Mouse (Mus musculus) thymus, adult 2 months (tissue): Measurements from ENCODE around the gene Ptprj. TPM values are rescaled to one million over a fixed set of nuclear protein-coding genes. Genes with fewer than 3 reads are reported as not detected.

Experiments
- DNase-seq: peaks from one replicate; pipeline ENCODE4 v3.0.0; 2021
- H3K27ac ChIP-seq: fragments of 200-500 bp; 2 replicates; pipeline ENCODE4 v1.5.1; 2012; ENCODE audit warnings: low read length, control low read depth; ENCODE audit not compliant: control insufficient read depth, insufficient read depth
- H3K27me3 ChIP-seq: fragments of 200-500 bp; 2 replicates; pipeline ENCODE4 v1.6.1; 2012; ENCODE audit warnings: mild to moderate bottlenecking, low read length, moderate library complexity, mixed read lengths; ENCODE audit not compliant: control insufficient read depth, insufficient read depth
- H3K36me3 ChIP-seq: fragments of 200-500 bp; 2 replicates; pipeline ENCODE4 v1.6.1; 2012; ENCODE audit warnings: mild to moderate bottlenecking, low read length, moderate library complexity; ENCODE audit not compliant: control insufficient read depth, insufficient read depth
- H3K4me1 ChIP-seq: fragments of 200-500 bp; replicated peaks from 2 replicates; pipeline ENCODE4 v1.6.1; 2012; ENCODE audit warnings: low read length; ENCODE audit not compliant: control insufficient read depth, insufficient read depth
- H3K4me3 ChIP-seq: fragments of 200-500 bp; 2 replicates; pipeline ENCODE4 v1.5.1; 2012; ENCODE audit warnings: mild to moderate bottlenecking, low read length, control low read depth, moderate library complexity; ENCODE audit not compliant: control insufficient read depth, insufficient read depth
- CTCF ChIP-seq: fragments of 200-500 bp; IDR thresholded peaks from 2 replicates; pipeline ENCODE4 v1.5.1; 2012; ENCODE audit warnings: mild to moderate bottlenecking, control low read depth, low read length, moderate library complexity, borderline replicate concordance; ENCODE audit not compliant: control insufficient read depth, poor library complexity, insufficient read depth; ENCODE audit errors: extremely low read depth
- POLR2A ChIP-seq: fragments of 200-500 bp; IDR thresholded peaks from 2 replicates; pipeline ENCODE4 v1.6.1; 2012; ENCODE audit warnings: mild to moderate bottlenecking, low read length, control low read depth, moderate library complexity; ENCODE audit not compliant: control insufficient read depth, poor library complexity, insufficient read depth; ENCODE audit errors: extremely low read depth
- WGBS: fragments of 180-500 bp; shearing (Covaris S2); methylation state at CpG from one replicate; pipeline ENCODE4 v1.1.7; 2018; 5-methylcytosine and 5-hydroxymethylcytosine counted together
- polyA plus RNA-seq: library from polyadenylated mRNA; depleted of rRNA; stranded (reverse); fragments of >200 nt; gene quantifications from 2 replicates; pipeline ENCODE4 v1.2.3, GENCODE M21; 2012

Gene Ptprj
- polyA plus RNA-seq, 1 experiment, result 5.0 TPM

DNA sequence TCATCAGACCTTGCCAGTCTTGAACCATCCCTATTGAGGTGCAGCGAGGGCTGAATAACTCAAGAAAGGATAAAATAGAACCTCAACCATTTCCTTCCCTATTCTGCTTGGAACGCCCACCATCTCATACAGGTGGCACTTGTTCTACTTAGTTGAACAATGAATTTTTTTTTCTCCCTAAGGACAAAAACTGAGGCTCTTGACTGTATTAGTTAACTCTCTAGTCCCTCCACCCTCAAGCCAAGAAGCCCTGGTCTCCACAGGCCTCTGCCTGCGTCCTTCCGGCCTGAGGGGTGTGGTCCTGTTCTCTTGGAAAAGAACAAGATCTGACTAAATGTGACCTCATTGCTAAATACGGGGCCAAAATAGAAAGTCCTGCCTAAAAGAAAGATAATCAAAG is 48.4 kb downstream of the Ptprj start:
- DNase-seq, result no peak
- Histone ChIP-seq H3K4me1 (peaks cover 2% of the 10 kb centered on the region; the same call in 1 of the 2 replicates), H3K4me3 (no peak overlapping the region), H3K36me3 (no peaks in the 10 kb centered on the region), H3K27me3 (no peaks in the 10 kb centered on the region), H3K27ac (no peak overlapping the region)
- 60% methylated on average over 5 of the region's 5 CpGs for WGBS
- TF ChIP-seq POLR2A, result no peak
- no peak for TF ChIP-seq CTCF

DNA sequence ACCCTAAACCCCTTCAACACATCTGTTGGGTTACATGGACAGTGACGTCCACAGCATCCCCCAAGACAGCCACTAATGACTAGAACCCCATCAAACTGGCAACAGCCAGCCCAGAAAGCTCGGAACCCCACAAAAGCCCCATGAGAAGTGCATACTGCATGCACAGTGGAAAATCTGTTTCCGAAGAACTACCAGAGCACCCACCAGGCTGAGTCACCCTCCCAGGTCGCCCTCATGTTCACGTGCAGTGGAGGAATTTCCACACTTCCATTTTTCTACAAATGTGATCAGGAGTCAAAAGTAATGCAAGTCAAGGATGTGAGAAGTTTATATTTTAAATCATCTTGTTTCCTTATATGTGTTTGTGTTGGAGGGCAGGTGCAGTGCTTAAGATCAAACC is 52.3 kb downstream of the Ptprj start:
- 94% methylated on average over 5 of the region's 5 CpGs for WGBS
- TF ChIP-seq POLR2A, result no peak
- no peak for TF ChIP-seq CTCF
- H3K27me3 ChIP-seq, result no peaks in the 10 kb centered on the region
- no peaks in the 10 kb centered on the region for H3K36me3 ChIP-seq
- no peak overlapping the region for H3K4me3 ChIP-seq
- H3K27ac ChIP-seq, result no peak overlapping the region
- DNase-seq, result no peak
- no peaks in the 10 kb centered on the region for H3K4me1 ChIP-seq

- WGBS, result 87% methylated on average over 6 of the region's 6 CpGs
- H3K27ac ChIP-seq, result no peak overlapping the region
Measured at GRCm38 (mm10) chr2:90526971-90527370, 53.5 kb downstream of the Ptprj start.

DNA sequence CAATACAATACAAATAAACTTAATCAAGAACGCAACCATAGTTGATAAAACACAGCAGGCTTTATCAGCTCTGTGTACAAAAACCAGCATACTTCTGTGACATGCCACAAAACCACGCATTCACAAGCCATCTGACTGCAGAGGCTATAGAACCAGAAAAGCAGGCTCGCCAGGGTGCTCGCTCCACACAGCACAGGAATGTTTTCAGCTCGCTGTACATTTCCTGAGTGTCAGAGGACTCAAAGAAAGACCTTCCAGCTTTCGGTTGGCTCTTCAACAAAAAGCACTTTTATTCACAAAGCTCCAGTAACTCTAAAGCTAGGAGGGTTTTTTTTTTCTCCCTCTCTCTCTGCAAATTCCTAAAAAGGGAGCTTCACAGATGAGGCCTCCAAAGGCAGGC is 53.9 kb downstream of the Ptprj start:
- 61% methylated on average over 6 of the region's 6 CpGs for WGBS

More at GRCm38 (mm10) chr2:90526971-90527370, 53.5 kb downstream of the Ptprj start:
- Histone ChIP-seq H3K27me3 (no peaks in the 10 kb centered on the region), H3K4me3 (no peak overlapping the region), H3K36me3 (no peaks in the 10 kb centered on the region), H3K4me1 (no peaks in the 10 kb centered on the region)
- DNase-seq, result no peak
- TF ChIP-seq POLR2A, result no peak
- TF ChIP-seq CTCF, result no peak

DNA sequence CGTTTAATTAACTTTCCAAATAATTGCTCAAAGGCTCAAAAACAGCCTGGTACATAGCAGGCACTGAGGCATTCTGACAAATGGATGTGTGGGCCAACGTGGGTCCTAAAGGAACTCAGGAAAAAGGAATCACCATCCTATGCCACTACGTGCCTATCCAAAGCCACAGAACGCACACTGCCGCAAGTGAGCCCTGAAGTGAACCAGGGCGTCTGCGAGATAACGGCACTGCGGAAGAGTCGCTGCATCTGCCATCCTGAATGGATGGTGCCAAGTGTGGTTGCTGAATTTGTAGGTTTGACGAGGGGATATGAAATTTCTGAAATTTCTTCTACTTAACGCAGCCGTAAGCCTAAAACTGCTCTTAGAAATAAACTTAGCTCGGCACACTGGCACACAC is 54.6 kb downstream of the Ptprj start:
- WGBS, result 95% methylated on average over 14 of the region's 14 CpGs
- H3K4me3 ChIP-seq, result no peak overlapping the region
- H3K27me3 ChIP-seq, result no peaks in the 10 kb centered on the region
- DNase-seq, result no peak
- H3K27ac ChIP-seq, result no peak overlapping the region
- H3K4me1 ChIP-seq, result no peaks in the 10 kb centered on the region
- TF ChIP-seq CTCF (no peak), POLR2A (no peak)
- H3K36me3 ChIP-seq, result no peaks in the 10 kb centered on the region

More for the DNA sequence above, 53.9 kb downstream of the Ptprj start:
- Histone ChIP-seq H3K27me3 (no peaks in the 10 kb centered on the region), H3K27ac (no peak overlapping the region), H3K4me1 (no peaks in the 10 kb centered on the region), H3K4me3 (no peak overlapping the region), H3K36me3 (no peaks in the 10 kb centered on the region)
- TF ChIP-seq CTCF (no peak), POLR2A (no peak)
- DNase-seq, result no peak

DNA sequence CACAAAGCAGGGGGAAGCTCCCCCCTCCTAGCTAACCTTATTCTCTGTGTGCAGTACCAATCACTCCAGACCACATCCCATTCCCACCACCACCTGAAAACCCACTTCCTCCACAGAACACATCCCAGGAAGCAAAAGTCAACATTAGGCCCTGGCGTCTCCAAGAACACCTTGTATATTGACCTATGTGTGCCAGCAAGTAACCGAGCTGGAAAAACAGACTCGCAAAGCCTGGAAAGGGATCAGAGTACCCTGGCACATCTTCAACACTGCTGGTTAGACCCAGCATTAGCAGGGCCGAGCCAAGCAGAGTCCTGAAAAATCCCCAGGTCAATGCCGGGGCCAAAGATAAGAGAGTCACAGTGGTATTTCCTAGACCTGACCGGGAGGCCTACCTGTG is 58.0 kb downstream of the Ptprj start:
- Histone ChIP-seq H3K4me1 (no peaks in the 10 kb centered on the region), H3K36me3 (no peaks in the 10 kb centered on the region), H3K4me3 (no peak overlapping the region), H3K27ac (no peak overlapping the region), H3K27me3 (no peaks in the 10 kb centered on the region)
- TF ChIP-seq POLR2A (no peak), CTCF (no peak)
- WGBS, result 80% methylated on average over 6 of the region's 6 CpGs
- DNase-seq, result no peak

GRCm38 (mm10) chr2:90521909-90522308 is 58.5 kb downstream of the Ptprj start:
- no peaks in the 10 kb centered on the region for H3K36me3 ChIP-seq
- no peaks in the 10 kb centered on the region for H3K27me3 ChIP-seq
- H3K4me1 ChIP-seq, result no peaks in the 10 kb centered on the region
- TF ChIP-seq CTCF, result no peak
- no peak for TF ChIP-seq POLR2A
- WGBS, result 29% methylated on average over 1 of the region's 1 CpGs
- no peak overlapping the region for H3K27ac ChIP-seq
- no peak overlapping the region for H3K4me3 ChIP-seq
- DNase-seq, result no peak
